Mouse (Mus musculus) midbrain, embryonic 12.5 days (tissue): ENCODE measurements around the gene Cbr4. TPM values are rescaled to one million over a fixed set of nuclear protein-coding genes. Genes with fewer than 3 reads are reported as not detected.
A peak's percentile ranks its signal among the peaks of the same experiment; 100 is the strongest.

Source experiments
- ATAC-seq: fragments of 200-750 bp; cut with Nextera tagmentation; 2 replicates; pipeline ENCODE4 v1.8.0; 2017; ENCODE audit warnings: low read depth, moderate TSS enrichment, moderate library complexity; ENCODE audit not compliant: low FRiP score
- H3K27ac ChIP-seq: fragments of 300-500 bp; sonication (generic); replicated peaks from 2 replicates; pipeline ENCODE4 v1.5.1; 2016; ENCODE audit warnings: mild to moderate bottlenecking
- H3K27me3 ChIP-seq: fragments of 300-500 bp; sonication (generic); 2 replicates; pipeline ENCODE4 v1.6.1; 2016; ENCODE audit warnings: mild to moderate bottlenecking
- H3K36me3 ChIP-seq: fragments of 300-500 bp; sonication (generic); 2 replicates; pipeline ENCODE4 v1.6.1; 2016
- H3K4me1 ChIP-seq: fragments of 300-500 bp; sonication (generic); 2 replicates; pipeline ENCODE4 v1.6.1; 2016
- H3K4me2 ChIP-seq: fragments of 300-500 bp; sonication (generic); replicated peaks from 2 replicates; pipeline ENCODE4 v1.6.1; 2016; ENCODE audit warnings: mild to moderate bottlenecking, moderate library complexity
- H3K4me3 ChIP-seq: fragments of 300-500 bp; sonication (generic); 2 replicates; pipeline ENCODE4 v1.5.1; 2016; ENCODE audit warnings: mild to moderate bottlenecking
- H3K9ac ChIP-seq: fragments of 300-500 bp; sonication (generic); replicated peaks from 2 replicates; pipeline ENCODE4 v1.6.1; 2016; ENCODE audit warnings: mild to moderate bottlenecking, moderate library complexity
- H3K9me3 ChIP-seq: fragments of 300-500 bp; sonication (generic); 2 replicates; pipeline ENCODE4 v1.6.1; 2016; ENCODE audit warnings: mild to moderate bottlenecking
- WGBS: fragments of 180-500 bp; shearing (Covaris S2); methylation state at CpG from one replicate; pipeline ENCODE4 v1.1.7; 2016; 5-methylcytosine and 5-hydroxymethylcytosine counted together
- polyA plus RNA-seq: library from polyadenylated mRNA; unstranded; fragments of >200 nt; fragmentation: Nextera tagmentation; extraction: Ambion mirVana; gene quantifications from 2 replicates; pipeline ENCODE4 v1.2.1, GENCODE M21; 2016

Gene Cbr4
- polyA plus RNA-seq, 1 experiment from 2014 or later, result 25.4 TPM

DNA sequence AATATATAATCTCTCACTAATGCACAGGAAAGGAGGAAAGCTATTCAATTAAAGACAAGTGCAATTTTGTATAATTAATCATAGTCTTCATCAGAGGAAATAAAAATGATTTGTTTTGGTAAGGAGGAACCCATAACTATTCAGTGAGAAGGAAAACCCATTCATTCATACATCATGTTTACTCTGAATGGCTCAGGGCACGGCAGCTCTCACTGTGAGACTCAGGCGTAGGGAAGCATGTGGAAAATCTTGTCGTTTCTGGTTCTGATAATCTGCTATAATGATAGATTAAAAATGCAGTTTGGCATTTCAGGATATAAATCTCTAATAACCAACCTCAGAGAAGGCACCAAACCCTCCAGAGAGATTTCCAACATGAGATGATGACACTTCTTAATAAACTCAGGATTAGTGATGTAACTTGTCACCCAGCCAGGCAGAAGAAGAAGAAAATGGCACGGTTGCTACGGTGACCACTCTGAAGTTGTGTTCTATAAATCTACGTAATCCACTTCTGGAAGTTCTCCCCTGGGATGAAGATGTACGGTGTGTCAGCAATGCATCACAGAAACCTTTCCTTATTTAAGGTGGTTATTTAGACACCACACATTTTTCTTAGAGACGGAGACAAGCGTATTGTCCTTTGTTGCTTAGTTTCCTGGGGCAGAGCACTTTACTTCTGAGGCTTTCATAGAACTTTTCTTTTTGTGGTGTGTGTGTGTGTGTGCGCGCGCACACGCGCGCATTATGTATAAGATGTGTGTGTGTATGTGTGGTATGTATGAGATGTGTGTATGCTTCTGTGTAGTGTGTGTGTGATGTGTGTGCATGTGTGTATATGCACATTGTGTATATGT is 20.6 kb upstream of the Cbr4 start:
- Histone ChIP-seq H3K4me3 (no peak overlapping the region), H3K36me3 (no peaks in the 10 kb centered on the region), H3K27me3 (no peaks in the 10 kb centered on the region; the same call in 1 of the 2 replicates), H3K4me2 (no peak overlapping the region), H3K27ac (no peak overlapping the region), H3K4me1 (peaks cover 14% of the 10 kb centered on the region), H3K9me3 (no peaks in the 10 kb centered on the region), H3K9ac (no peak overlapping the region)
- WGBS, result 77% methylated on average over 15 of the region's 15 CpGs
- ATAC-seq, result peak; percentile 44; the same call in 1 of the 2 replicates

DNA sequence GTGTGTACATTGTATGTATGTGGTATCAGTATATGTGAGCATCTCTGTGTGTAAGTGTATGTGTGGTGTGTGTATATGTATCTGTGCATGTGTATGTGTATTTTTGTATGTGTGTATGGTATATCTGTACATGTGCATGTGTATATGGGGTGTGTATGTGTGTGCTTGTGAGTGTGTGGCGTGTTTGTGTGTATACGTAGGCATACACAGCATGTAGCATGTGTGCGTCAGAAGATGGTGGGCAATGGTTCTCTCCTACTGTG is 20.1 kb upstream of the Cbr4 start:
- no peak overlapping the region for H3K4me2 ChIP-seq
- H3K9me3 ChIP-seq, result no peaks in the 10 kb centered on the region
- peaks cover 14% of the 10 kb centered on the region for H3K4me1 ChIP-seq
- WGBS, result 92% methylated on average over 3 of the region's 3 CpGs
- no peak overlapping the region for H3K27ac ChIP-seq
- 0 out of 2 replicates have a peak, but pooled peaks have one; percentile 27 for ATAC-seq
- no peaks in the 10 kb centered on the region; the same call in 1 of the 2 replicates for H3K27me3 ChIP-seq
- no peak overlapping the region for H3K9ac ChIP-seq
- no peaks in the 10 kb centered on the region for H3K36me3 ChIP-seq
- H3K4me3 ChIP-seq, result no peak overlapping the region

DNA sequence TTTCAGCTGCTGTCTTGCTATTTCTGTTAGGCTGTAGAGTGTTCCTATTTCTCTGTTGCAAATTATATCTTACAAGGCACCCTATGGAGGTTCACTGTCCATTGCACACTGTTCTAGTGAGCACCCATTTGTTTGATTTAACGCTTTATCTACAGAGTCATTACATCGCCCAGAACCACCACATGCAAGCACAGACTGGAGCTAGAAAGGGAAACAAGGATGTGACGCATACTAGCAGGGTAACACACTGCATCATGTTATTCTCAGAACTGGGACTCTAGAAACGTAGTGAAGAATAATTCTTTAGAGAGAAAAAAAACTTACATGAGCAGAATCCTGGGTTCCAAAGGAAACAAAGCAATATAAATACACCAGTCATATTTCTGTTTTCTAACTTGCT is 17.3 kb upstream of the Cbr4 start:
- Histone ChIP-seq H3K4me1 (peaks cover 14% of the 10 kb centered on the region), H3K9ac (no peak overlapping the region), H3K27me3 (no peaks in the 10 kb centered on the region), H3K27ac (no peak overlapping the region), H3K4me3 (no peak overlapping the region), H3K36me3 (no peaks in the 10 kb centered on the region), H3K9me3 (no peaks in the 10 kb centered on the region), H3K4me2 (no peak overlapping the region)
- ATAC-seq, result no peak
- 88% methylated on average over 4 of the region's 4 CpGs for WGBS

DNA sequence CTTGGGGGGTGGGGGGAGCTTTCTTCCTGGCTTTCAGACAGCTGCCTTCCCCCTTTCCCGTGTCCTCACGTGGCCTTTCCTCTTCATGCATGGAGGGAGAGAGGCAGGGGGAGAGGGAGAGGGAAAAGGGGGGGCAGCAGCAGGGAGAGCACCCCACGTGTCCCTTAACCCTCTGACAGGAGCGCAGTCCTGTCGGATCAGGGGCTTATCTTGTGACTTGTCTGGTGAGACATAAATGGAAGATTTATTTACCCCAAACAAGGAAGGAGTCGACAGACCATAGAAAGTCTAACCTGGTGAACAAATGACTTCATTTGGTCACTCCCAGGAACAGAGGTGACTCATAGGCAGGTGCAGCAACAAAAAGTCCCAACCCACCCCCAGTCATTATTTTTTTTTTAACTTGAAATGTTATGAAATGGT is 12.3 kb upstream of the Cbr4 start:
- H3K9ac ChIP-seq, result no peak overlapping the region
- no peaks in the 10 kb centered on the region for H3K9me3 ChIP-seq
- H3K4me3 ChIP-seq, result no peak overlapping the region
- H3K27ac ChIP-seq, result no peak overlapping the region
- no peaks in the 10 kb centered on the region for H3K4me1 ChIP-seq
- ATAC-seq, result no peak
- no peaks in the 10 kb centered on the region for H3K27me3 ChIP-seq
- no peak overlapping the region for H3K4me2 ChIP-seq
- no peaks in the 10 kb centered on the region for H3K36me3 ChIP-seq
- WGBS, result 72% methylated on average over 6 of the region's 6 CpGs

DNA sequence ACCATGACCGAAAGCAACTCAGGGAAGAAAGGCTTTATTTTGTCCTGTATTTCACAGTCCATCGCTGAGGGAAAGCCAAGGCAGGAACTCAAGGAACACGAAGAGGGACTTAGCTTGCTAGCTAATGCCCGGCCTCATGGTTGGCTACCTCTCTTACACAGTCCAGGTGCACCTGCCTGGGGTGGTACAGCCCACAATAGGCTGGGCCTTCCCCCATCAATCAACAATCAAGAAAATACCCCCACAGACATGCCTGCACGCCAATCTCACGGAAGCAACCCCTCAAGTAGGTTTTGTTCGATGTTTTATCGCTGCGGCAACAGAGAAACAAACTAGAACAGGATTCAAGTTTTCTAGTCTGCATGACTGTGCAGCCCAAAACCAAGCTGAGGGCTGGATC is 11.4 kb upstream of the Cbr4 start:
- 91% methylated on average over 9 of the region's 9 CpGs for WGBS
- no peak for ATAC-seq
- no peaks in the 10 kb centered on the region for H3K27me3 ChIP-seq

DNA sequence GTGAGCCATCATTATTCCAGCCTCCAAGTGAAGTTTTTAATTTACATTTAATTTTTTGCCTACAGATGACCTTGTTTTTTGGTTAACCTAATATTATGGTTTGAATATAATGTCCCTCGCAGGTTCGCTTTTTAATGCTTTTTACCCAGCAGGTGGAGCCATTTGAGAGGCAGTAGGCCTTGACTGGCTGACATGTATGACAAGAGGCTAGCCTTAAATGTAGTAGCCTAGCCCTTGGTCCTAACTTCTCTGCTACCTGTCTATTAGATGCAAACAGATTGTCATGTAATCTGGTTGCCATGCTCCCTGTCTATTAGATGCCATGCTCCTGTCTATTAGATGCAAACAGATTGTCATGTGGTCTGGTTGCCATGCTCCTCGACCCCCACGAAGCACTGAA is 9.4 kb upstream of the Cbr4 start:
- Histone ChIP-seq H3K4me2 (no peak overlapping the region), H3K27ac (no peak overlapping the region), H3K36me3 (no peaks in the 10 kb centered on the region), H3K9me3 (no peaks in the 10 kb centered on the region), H3K4me3 (no peak overlapping the region), H3K9ac (no peak overlapping the region), H3K27me3 (no peaks in the 10 kb centered on the region), H3K4me1 (no peaks in the 10 kb centered on the region)
- ATAC-seq, result no peak
- 96% methylated on average over 4 of the region's 4 CpGs for WGBS

More for the DNA sequence above, 11.4 kb upstream of the Cbr4 start:
- no peaks in the 10 kb centered on the region for H3K4me1 ChIP-seq
- H3K36me3 ChIP-seq, result no peaks in the 10 kb centered on the region
- H3K4me3 ChIP-seq, result no peak overlapping the region
- H3K27ac ChIP-seq, result no peak overlapping the region
- no peaks in the 10 kb centered on the region for H3K9me3 ChIP-seq
- no peak overlapping the region for H3K9ac ChIP-seq
- H3K4me2 ChIP-seq, result no peak overlapping the region

DNA sequence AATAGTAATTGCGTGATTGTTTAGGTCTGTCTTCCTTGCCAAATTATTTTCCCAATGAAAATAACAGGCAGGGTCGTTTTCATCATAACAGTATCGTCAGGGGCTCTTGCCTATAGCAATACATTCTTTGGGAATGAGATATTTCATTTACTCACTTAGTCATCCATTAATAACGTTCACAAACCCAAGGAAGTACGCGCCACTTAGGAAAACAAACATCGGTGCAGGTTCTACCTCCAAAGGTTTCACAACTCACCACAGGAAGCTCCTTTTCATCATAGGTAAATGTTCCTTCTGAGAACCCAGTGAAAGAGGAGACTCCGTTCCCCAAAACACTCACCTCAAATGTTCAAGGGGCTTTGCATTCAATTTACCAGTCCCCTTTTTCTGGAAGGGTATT is 8.7 kb upstream of the Cbr4 start:
- H3K9ac ChIP-seq, result no peak overlapping the region
- ATAC-seq, result no peak
- 88% methylated on average over 8 of the region's 8 CpGs for WGBS

DNA sequence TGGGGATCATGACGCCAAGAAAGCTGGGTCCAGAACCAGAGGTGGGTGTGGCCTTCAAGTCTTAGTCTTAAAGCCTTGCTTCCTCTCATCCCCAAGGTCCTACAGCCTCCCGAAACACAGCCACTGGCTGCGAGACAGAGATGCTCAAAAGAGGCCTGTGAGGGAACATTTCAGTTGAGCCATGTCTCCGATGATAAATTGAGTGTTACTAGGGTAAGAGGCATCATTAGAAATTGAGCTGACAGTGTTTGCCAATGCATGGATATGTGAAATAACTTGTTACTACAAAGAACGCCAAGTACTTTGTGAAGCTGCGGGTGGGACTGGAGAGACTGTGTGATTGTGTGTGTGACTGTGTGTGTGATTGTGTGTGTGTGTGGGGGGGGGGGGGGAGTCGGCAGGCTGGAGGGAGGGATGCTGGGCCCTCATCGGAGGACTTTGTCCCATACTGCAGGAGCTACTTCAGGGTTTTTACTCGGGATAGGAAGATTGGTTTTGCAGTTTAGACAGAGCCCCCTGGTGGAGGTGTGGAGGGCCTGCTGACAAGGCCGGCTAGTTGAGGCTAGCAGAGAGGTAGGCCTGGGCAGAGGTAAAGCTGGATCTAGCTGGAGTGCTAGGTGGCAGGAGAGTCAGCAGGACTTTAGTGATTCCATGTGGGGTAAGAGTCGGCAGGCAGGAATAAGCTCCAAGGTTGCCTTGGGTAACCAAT is 7.9 kb upstream of the Cbr4 start:
- 61% methylated on average over 9 of the region's 11 CpGs for WGBS
- peak; percentile 68 for ATAC-seq
- Histone ChIP-seq H3K4me1 (no peaks in the 10 kb centered on the region), H3K4me2 (no peak overlapping the region), H3K36me3 (no peaks in the 10 kb centered on the region), H3K9me3 (no peaks in the 10 kb centered on the region), H3K4me3 (no peak overlapping the region), H3K27ac (no peak overlapping the region), H3K9ac (no peak overlapping the region), H3K27me3 (no peaks in the 10 kb centered on the region)

More for the DNA sequence above, 8.7 kb upstream of the Cbr4 start:
- Histone ChIP-seq H3K4me3 (no peak overlapping the region), H3K27me3 (no peaks in the 10 kb centered on the region), H3K36me3 (no peaks in the 10 kb centered on the region), H3K9me3 (no peaks in the 10 kb centered on the region), H3K4me1 (no peaks in the 10 kb centered on the region), H3K27ac (no peak overlapping the region), H3K4me2 (no peak overlapping the region)

DNA sequence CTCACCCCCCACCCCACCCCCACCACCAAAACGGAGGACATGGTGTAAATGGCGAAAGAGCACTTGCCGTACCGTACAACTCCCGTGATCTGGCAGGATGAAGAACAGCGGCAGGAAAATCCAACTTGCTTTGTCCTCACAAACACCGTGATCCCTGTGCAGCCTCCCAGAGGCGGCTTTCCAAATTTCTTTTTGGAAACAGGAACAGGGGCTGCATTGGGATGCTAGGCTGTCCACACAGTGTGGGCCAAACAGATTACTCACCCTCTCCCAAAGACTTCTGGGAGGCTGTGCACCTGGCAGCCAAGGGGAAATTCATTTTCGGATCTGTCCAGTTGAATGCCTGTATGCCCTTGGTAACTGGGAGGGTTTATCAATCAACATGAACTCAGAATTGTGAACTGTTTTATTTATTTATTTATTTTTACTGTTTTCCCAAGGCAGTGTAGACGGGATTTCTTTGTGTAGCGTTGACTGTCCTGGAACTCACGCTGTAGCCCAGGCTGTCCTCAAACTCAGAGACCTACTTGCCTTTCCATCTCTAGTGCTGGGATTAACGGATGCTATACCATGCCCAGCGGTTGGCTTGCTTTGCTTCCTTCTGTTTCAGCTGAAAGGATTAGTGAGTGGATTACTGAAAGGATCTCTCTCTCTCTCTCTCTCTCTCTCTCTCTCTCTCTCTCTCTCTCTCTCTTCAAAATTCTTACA is 7.1 kb upstream of the Cbr4 start:
- Histone ChIP-seq H3K27me3 (no peaks in the 10 kb centered on the region), H3K27ac (no peak overlapping the region), H3K4me2 (no peak overlapping the region), H3K4me1 (no peaks in the 10 kb centered on the region), H3K9me3 (no peaks in the 10 kb centered on the region), H3K4me3 (no peak overlapping the region), H3K9ac (no peak overlapping the region), H3K36me3 (no peaks in the 10 kb centered on the region)
- peak; percentile 38 for ATAC-seq
- 86% methylated on average over 14 of the region's 14 CpGs for WGBS

DNA sequence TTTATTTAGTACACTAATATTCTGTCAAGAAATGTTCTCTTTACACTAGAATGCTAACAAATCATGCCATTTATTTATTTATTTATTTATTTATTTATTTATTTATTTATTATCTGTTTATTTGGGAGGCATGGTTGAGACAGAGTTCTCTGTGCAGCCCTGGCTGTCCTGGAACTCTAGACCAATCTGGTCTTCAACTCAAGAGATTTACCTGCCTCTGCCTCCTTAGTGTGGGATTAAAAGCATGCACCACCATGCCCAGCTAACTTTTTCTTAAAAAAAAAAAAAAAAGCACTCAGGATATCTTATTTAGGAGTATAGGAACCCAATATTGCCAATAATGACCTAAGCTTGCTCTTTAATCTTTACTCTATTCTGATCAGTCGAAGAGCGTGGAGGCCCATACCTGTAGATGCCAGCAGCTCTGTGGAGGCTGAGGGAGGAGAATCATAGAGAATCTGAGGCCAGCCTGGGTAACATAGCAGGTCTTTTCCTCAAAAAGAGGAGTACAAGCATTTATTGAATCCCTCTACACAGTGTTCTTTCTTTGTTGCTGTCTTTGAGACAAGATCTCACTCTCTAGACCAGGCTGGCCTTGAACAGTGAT is 508 bp upstream of the Cbr4 start:
- H3K9ac ChIP-seq, result no peak overlapping the region
- no peak overlapping the region; the same call in 1 of the 2 replicates for H3K4me3 ChIP-seq
- no peaks in the 10 kb centered on the region for H3K27me3 ChIP-seq
- peaks cover 2% of the 10 kb centered on the region; the same call in 1 of the 2 replicates for H3K36me3 ChIP-seq
- peak overlapping the region; percentile 88 for H3K27ac ChIP-seq
- peak overlapping the region; percentile 78; the same call in 1 of the 2 replicates for H3K4me2 ChIP-seq
- 99% methylated on average over 2 of the region's 2 CpGs for WGBS
- no peak for ATAC-seq
- H3K9me3 ChIP-seq, result no peaks in the 10 kb centered on the region
- H3K4me1 ChIP-seq, result peaks cover 8% of the 10 kb centered on the region; the same call in 1 of the 2 replicates

DNA sequence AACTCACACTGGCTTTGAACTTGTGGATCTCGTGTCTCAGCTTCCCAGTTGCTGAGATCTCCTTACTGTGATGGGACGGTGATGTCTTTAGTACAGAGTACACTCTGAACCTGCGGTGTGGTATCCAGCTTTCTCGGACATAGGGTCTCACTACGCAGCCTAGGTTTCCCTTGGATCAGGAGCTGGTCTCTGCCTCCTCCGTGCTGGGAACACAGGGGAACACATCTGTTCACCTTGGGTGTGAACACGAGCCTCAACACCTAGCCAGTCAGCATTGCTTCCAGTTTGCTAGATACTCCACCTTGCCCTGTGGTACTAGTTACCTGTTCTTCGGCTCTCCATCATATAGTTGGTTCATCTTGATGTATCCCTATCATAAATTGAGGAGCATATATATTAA is 1.1 kb downstream of the Cbr4 start:
- WGBS, result 91% methylated on average over 8 of the region's 8 CpGs
- no peak overlapping the region for H3K27ac ChIP-seq

More for the DNA sequence above, 1.1 kb downstream of the Cbr4 start:
- peak overlapping the region; percentile 79; the same call in 1 of the 2 replicates for H3K9ac ChIP-seq
- peak overlapping the region; percentile 72; the same call in 1 of the 2 replicates for H3K4me3 ChIP-seq
- H3K9me3 ChIP-seq, result no peaks in the 10 kb centered on the region
- peak overlapping the region; percentile 78 for H3K4me2 ChIP-seq
- H3K36me3 ChIP-seq, result peaks cover 10% of the 10 kb centered on the region; the same call in 1 of the 2 replicates
- peaks cover 8% of the 10 kb centered on the region; the same call in 1 of the 2 replicates for H3K4me1 ChIP-seq
- no peak for ATAC-seq
- no peaks in the 10 kb centered on the region for H3K27me3 ChIP-seq
